Mouse (Mus musculus) stomach, postnatal 0 days (tissue): Measurements from ENCODE around the gene Cela1.

ENCODE experiments used
- CTCF ChIP-seq: IDR thresholded peaks from 2 replicates; pipeline ENCODE4 v1.5.1; 2016; ENCODE audit warnings: antibody characterized with exemption, low read depth, mild to moderate bottlenecking, moderate library complexity
- EP300 ChIP-seq: optimal IDR thresholded peaks from 2 replicates; pipeline ENCODE3; 2016; ENCODE audit warnings: antibody characterized with exemption

- no peak for TF ChIP-seq CTCF
- no peak for TF ChIP-seq EP300
Measured at GRCm38 (mm10) chr15:100669337-100669736, 18.4 kb downstream of the Cela1 start, which contains the start of gene Bin2.
